Mouse (Mus musculus) heart, embryonic 16.5 days (tissue): ENCODE measurements at regions not wholly inside any gene's neighbourhood (a gene's known extent, or its start where the extent isn't known, plus 50 kb on each side); places are given as distances from the start of the nearest gene placed in this dataset.

Source experiments
- ATAC-seq: fragments of 200-750 bp; cut with Nextera tagmentation; replicated peaks from 2 replicates; pipeline ENCODE4 v1.8.0; 2017; ENCODE audit warnings: moderate number of reproducible peaks; ENCODE audit not compliant: insufficient read depth, low FRiP score; ENCODE audit errors: extremely low read depth
- H3K27ac ChIP-seq: fragments of 300-500 bp; sonication (generic); 2 replicates; pipeline ENCODE4 v1.5.1; 2014; ENCODE audit warnings: mild to moderate bottlenecking, low read length, control low read depth, moderate library complexity
- H3K27me3 ChIP-seq: fragments of 300-500 bp; sonication (generic); 2 replicates; pipeline ENCODE4 v1.6.1; 2014; ENCODE audit warnings: low read length, mixed read lengths; ENCODE audit not compliant: control insufficient read depth, insufficient read depth
- H3K36me3 ChIP-seq: fragments of 300-500 bp; sonication (generic); 2 replicates; pipeline ENCODE4 v1.6.1; 2014; ENCODE audit not compliant: control insufficient read depth, insufficient read depth
- H3K4me1 ChIP-seq: fragments of 300-500 bp; sonication (generic); 2 replicates; pipeline ENCODE4 v1.6.1; 2014; ENCODE audit warnings: low read length, mixed read lengths; ENCODE audit not compliant: control insufficient read depth, insufficient read depth
- H3K4me2 ChIP-seq: fragments of 300-500 bp; sonication (generic); 2 replicates; pipeline ENCODE4 v1.6.1; 2014; ENCODE audit warnings: low read depth, mild to moderate bottlenecking, control low read depth, low read length
- H3K4me3 ChIP-seq: fragments of 300-500 bp; sonication (generic); 2 replicates; pipeline ENCODE4 v1.5.1; 2014; ENCODE audit warnings: mild to moderate bottlenecking, control low read depth, low read length
- H3K9ac ChIP-seq: fragments of 300-500 bp; sonication (generic); 2 replicates; pipeline ENCODE4 v1.6.1; 2014; ENCODE audit warnings: low read length, control low read depth
- H3K9me3 ChIP-seq: fragments of 300-500 bp; sonication (generic); replicated peaks from 2 replicates; pipeline ENCODE4 v1.6.1; 2016; ENCODE audit warnings: low read length; ENCODE audit not compliant: control insufficient read depth
- WGBS: fragments of 180-500 bp; shearing (Covaris S2); extraction: QIAGEN DNeasy Blood & Tissue Kit; methylation state at CpG from one replicate; pipeline ENCODE4 v1.1.7; 2014; 5-methylcytosine and 5-hydroxymethylcytosine counted together

DNA sequence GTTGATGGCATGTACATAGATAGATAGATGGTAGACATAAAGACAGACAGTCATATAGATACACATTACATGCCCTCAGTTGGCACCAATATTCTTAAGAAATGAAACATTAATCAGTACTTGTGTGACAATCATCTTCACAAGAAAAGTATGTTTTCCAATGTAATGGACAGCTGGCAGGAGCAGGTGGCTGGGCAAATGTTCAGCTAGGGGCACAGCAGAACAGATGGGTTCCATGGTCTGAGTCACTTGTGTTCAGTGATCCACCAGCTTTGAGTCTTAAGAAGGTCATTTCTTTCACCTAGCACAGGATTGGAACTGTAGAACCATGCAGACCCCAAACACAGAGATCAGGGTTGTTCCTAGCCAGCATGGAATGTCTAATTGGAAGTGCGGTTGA, 2631.2 kb upstream of the 5930422O12Rik start:
- ATAC-seq, result no peak
- H3K27ac ChIP-seq, result no peak overlapping the region
- H3K9ac ChIP-seq, result no peak overlapping the region
- 89% methylated on average over 1 of the region's 1 CpGs for WGBS
- no peaks in the 10 kb centered on the region for H3K4me1 ChIP-seq
- H3K4me3 ChIP-seq, result no peak overlapping the region
- no peaks in the 10 kb centered on the region for H3K9me3 ChIP-seq
- H3K27me3 ChIP-seq, result no peaks in the 10 kb centered on the region
- H3K36me3 ChIP-seq, result no peaks in the 10 kb centered on the region
- no peak overlapping the region for H3K4me2 ChIP-seq

DNA sequence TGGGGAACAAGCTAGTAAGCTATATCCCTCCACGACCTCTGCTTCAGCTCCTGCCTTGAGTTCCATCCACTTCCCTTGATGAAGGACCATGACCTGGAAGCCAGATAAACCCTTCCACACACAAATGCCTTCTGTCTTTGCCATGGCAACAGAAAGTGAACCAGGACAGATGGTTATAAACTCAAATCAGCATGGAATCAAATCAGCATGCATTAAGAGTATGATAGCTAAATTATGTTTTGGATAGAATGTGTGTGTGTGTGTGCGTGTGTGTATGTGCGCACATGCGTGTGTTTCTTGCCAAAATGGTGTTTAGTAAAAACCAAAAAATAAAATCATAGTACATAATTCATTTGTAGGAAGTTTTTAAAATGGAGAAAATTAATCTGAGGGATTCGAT, 2611.5 kb upstream of the 5930422O12Rik start:
- no peak overlapping the region for H3K4me3 ChIP-seq
- no peaks in the 10 kb centered on the region for H3K36me3 ChIP-seq
- no peak overlapping the region for H3K9ac ChIP-seq
- WGBS, result 87% methylated on average over 5 of the region's 5 CpGs
- H3K27ac ChIP-seq, result no peak overlapping the region
- ATAC-seq, result no peak
- no peaks in the 10 kb centered on the region for H3K9me3 ChIP-seq
- H3K4me2 ChIP-seq, result no peak overlapping the region
- no peaks in the 10 kb centered on the region for H3K27me3 ChIP-seq
- H3K4me1 ChIP-seq, result no peaks in the 10 kb centered on the region; the same call in 1 of the 2 replicates

GRCm38 (mm10) chr8:30822835-30823587, 2605.5 kb upstream of the 5930422O12Rik start:
- Histone ChIP-seq H3K36me3 (no peaks in the 10 kb centered on the region), H3K4me2 (no peak overlapping the region)
- no peak for ATAC-seq

DNA sequence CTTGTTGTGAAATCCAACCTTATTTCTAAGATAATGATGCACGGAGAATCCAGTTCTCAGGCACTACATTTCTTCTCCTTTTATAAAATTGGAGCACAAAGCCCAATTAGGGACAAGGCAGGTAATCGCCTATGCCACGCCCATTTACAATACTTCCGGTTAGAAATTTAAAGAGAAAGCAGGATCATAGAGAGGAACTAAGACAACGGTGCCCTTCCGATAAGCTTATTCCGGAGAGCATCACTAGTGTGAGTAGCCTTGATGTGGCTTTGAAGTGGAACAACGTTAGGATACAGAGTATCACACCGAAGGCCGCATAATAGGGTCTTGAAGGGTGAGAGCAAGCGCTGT, 2604.9 kb upstream of the 5930422O12Rik start:
- no peaks in the 10 kb centered on the region; the same call in 1 of the 2 replicates for H3K4me1 ChIP-seq
- WGBS, result 88% methylated on average over 11 of the region's 11 CpGs
- ATAC-seq, result no peak

More at GRCm38 (mm10) chr8:30822835-30823587, 2605.5 kb upstream of the 5930422O12Rik start:
- Histone ChIP-seq H3K4me3 (no peak overlapping the region), H3K27ac (no peak overlapping the region), H3K4me1 (no peaks in the 10 kb centered on the region; the same call in 1 of the 2 replicates), H3K27me3 (no peaks in the 10 kb centered on the region), H3K9me3 (no peaks in the 10 kb centered on the region), H3K9ac (no peak overlapping the region)
- WGBS, result 79% methylated on average over 25 of the region's 25 CpGs

GRCm38 (mm10) chr8:30826021-30826420, 2602.5 kb upstream of the 5930422O12Rik start:
- Histone ChIP-seq H3K27me3 (no peaks in the 10 kb centered on the region), H3K4me3 (no peak overlapping the region), H3K36me3 (no peaks in the 10 kb centered on the region), H3K4me1 (no peaks in the 10 kb centered on the region; the same call in 1 of the 2 replicates), H3K4me2 (no peak overlapping the region), H3K27ac (no peak overlapping the region), H3K9ac (no peak overlapping the region), H3K9me3 (no peaks in the 10 kb centered on the region)
- ATAC-seq, result no peak
- WGBS, result 75% methylated on average over 4 of the region's 4 CpGs

More for the DNA sequence above, 2604.9 kb upstream of the 5930422O12Rik start:
- Histone ChIP-seq H3K9ac (no peak overlapping the region), H3K4me2 (no peak overlapping the region), H3K4me3 (no peak overlapping the region), H3K36me3 (no peaks in the 10 kb centered on the region), H3K27me3 (no peaks in the 10 kb centered on the region), H3K9me3 (no peaks in the 10 kb centered on the region), H3K27ac (no peak overlapping the region)

DNA sequence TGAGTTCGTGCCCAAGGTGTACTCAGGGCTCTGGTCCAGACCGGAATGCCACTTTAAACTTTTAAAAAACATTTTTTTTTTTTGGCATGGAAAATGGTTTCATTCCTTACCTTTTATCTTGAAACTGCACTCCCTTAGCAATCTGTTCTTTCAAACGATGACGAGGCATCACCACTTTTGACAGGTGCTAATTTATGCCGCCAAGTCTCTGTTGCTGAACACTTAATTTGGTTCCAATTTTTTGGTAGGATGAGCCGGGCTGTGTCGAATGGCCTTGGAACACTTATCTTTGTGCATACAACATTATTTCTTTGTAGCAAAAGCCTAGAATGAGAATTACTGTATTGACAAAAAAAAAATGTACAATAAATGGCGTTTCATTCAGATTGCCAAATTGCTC, 2590.5 kb upstream of the 5930422O12Rik start:
- Histone ChIP-seq H3K36me3 (no peaks in the 10 kb centered on the region), H3K27ac (no peak overlapping the region), H3K4me3 (no peak overlapping the region), H3K4me2 (no peak overlapping the region), H3K4me1 (no peaks in the 10 kb centered on the region), H3K9ac (no peak overlapping the region), H3K9me3 (no peaks in the 10 kb centered on the region), H3K27me3 (no peaks in the 10 kb centered on the region)
- WGBS, result 82% methylated on average over 8 of the region's 8 CpGs
- no peak for ATAC-seq

- no peak overlapping the region for H3K9ac ChIP-seq
- H3K4me3 ChIP-seq, result no peak overlapping the region
- 46% methylated on average over 8 of the region's 8 CpGs for WGBS
- H3K27ac ChIP-seq, result no peak overlapping the region
- no peaks in the 10 kb centered on the region for H3K4me1 ChIP-seq
- no peaks in the 10 kb centered on the region for H3K36me3 ChIP-seq
- no peak for ATAC-seq
- H3K9me3 ChIP-seq, result no peaks in the 10 kb centered on the region
- H3K4me2 ChIP-seq, result no peak overlapping the region
- H3K27me3 ChIP-seq, result no peaks in the 10 kb centered on the region
These were observed 2588.4 kb upstream of the 5930422O12Rik start for GRCm38 (mm10) chr8:30840064-30840463.

GRCm38 (mm10) chr8:30863017-30863416, 2565.5 kb upstream of the 5930422O12Rik start:
- no peaks in the 10 kb centered on the region for H3K4me1 ChIP-seq
- H3K36me3 ChIP-seq, result no peaks in the 10 kb centered on the region
- H3K27ac ChIP-seq, result no peak overlapping the region
- H3K27me3 ChIP-seq, result no peaks in the 10 kb centered on the region
- no peak overlapping the region for H3K4me3 ChIP-seq
- H3K9me3 ChIP-seq, result no peaks in the 10 kb centered on the region
- WGBS, result 53% methylated on average over 4 of the region's 4 CpGs
- H3K9ac ChIP-seq, result no peak overlapping the region
- no peak for ATAC-seq
- no peak overlapping the region for H3K4me2 ChIP-seq

- Histone ChIP-seq H3K27ac (no peak overlapping the region), H3K4me2 (no peak overlapping the region), H3K27me3 (no peaks in the 10 kb centered on the region), H3K9ac (no peak overlapping the region), H3K4me3 (no peak overlapping the region), H3K4me1 (no peaks in the 10 kb centered on the region), H3K9me3 (no peaks in the 10 kb centered on the region), H3K36me3 (no peaks in the 10 kb centered on the region)
- no peak for ATAC-seq
- 84% methylated on average over 11 of the region's 11 CpGs for WGBS
These were observed 2522.3 kb upstream of the 5930422O12Rik start for GRCm38 (mm10) chr8:30906044-30906695.
